Mouse (Mus musculus) CH12.LX (cell line): Measurements from ENCODE around the gene Lypd6b. TPM values are rescaled to one million over a fixed set of nuclear protein-coding genes. Genes with fewer than 3 reads are reported as not detected.

Experiments
- DNase-seq: peaks from one replicate; pipeline ENCODE4 v3.0.0-alpha.2; 2013; ENCODE audit errors: extremely low read depth
- H3K27ac ChIP-seq: 2 replicates; pipeline ENCODE4 v1.5.1; 2012; ENCODE audit warnings: low read depth, mild to moderate bottlenecking, control low read depth, moderate library complexity; ENCODE audit not compliant: insufficient read depth
- H3K27me3 ChIP-seq: replicated peaks from 2 replicates; pipeline ENCODE3; 2012; ENCODE audit warnings: inconsistent platforms
- H3K36me3 ChIP-seq, 2 experiments: replicated peaks in 1 of 2; 2 replicates each; pipeline versions ENCODE3 to v1.6.1; 2012; ENCODE audit warnings: inconsistent platforms in 1 of 2, low read length in 1 of 2, mild to moderate bottlenecking in 1 of 2, mixed read lengths in 1 of 2, moderate library complexity in 1 of 2; ENCODE audit not compliant: control insufficient read depth in 1 of 2, insufficient read depth in 1 of 2
- H3K4me1 ChIP-seq, 2 experiments: 2 replicates each; pipeline ENCODE4 v1.6.1; 2012; ENCODE audit warnings: inconsistent platforms in 1 of 2, moderate library complexity in 1 of 2; ENCODE audit not compliant: insufficient read depth in 2 of 2, control insufficient read depth in 1 of 2
- H3K4me2 ChIP-seq: 2 replicates; pipeline ENCODE4 v1.6.1; 2012; ENCODE audit warnings: low read depth, mild to moderate bottlenecking, control low read depth; ENCODE audit not compliant: poor library complexity, insufficient read depth, severe bottlenecking
- H3K4me3 ChIP-seq, 3 experiments: fragments of 150-350 bp in 1 of 3; sonication (generic) in 1 of 3; replicated peaks in 1 of 3; 2 replicates each; pipeline versions ENCODE3 to v1.5.1; 2011 to 2012; ENCODE audit warnings: low read depth in 2 of 3, low read length in 2 of 3, mild to moderate bottlenecking in 2 of 3, moderate library complexity in 2 of 3, control low read depth in 1 of 3, improper control_type of control experiment in 1 of 3, inconsistent platforms in 1 of 3, mixed read lengths in 1 of 3; ENCODE audit not compliant: poor library complexity in 1 of 3
- H3K79me2 ChIP-seq: replicated peaks from 2 replicates; pipeline ENCODE4 v1.6.1; 2012; ENCODE audit warnings: mild to moderate bottlenecking, moderate library complexity; ENCODE audit not compliant: control insufficient read depth, poor library complexity, insufficient read depth, severe bottlenecking; ENCODE audit errors: extremely low read depth
- H3K9ac ChIP-seq: 2 replicates; pipeline ENCODE4 v1.6.1; 2012; ENCODE audit warnings: low read depth, mild to moderate bottlenecking, control low read depth, moderate library complexity; ENCODE audit not compliant: insufficient read depth
- H3K9me3 ChIP-seq: replicated peaks from 2 replicates; pipeline ENCODE3; 2012; ENCODE audit warnings: low read length, inconsistent platforms, mixed read lengths
- BHLHE40 ChIP-seq: IDR thresholded peaks from 2 replicates; pipeline ENCODE4 v1.6.1; 2011; ENCODE audit warnings: mild to moderate bottlenecking, low read depth, low read length, improper control_type of control experiment
- CHD1 ChIP-seq: IDR thresholded peaks from 2 replicates; pipeline ENCODE4 v1.6.1; 2012; ENCODE audit warnings: low read depth, low read length, improper control_type of control experiment, inconsistent platforms
- CHD2 ChIP-seq: IDR thresholded peaks from 2 replicates; pipeline ENCODE4 v1.6.1; 2011; ENCODE audit warnings: low read length, improper control_type of control experiment
- CTCF ChIP-seq, 2 experiments: IDR thresholded peaks in 1 of 2; conservative IDR thresholded peaks in 1 of 2; 2 replicates each; pipeline ENCODE4 v1.5.1; 2011 to 2012; ENCODE audit warnings: low read depth in 2 of 2, low read length in 2 of 2, improper control_type of control experiment in 1 of 2, inconsistent platforms in 1 of 2, mild to moderate bottlenecking in 1 of 2, moderate library complexity in 1 of 2
- E2F4 ChIP-seq: IDR thresholded peaks from 2 replicates; pipeline ENCODE4 v1.6.1; 2011; ENCODE audit warnings: low read depth, low read length, improper control_type of control experiment; ENCODE audit not compliant: insufficient replicate concordance
- ELF1 ChIP-seq: IDR thresholded peaks from 2 replicates; pipeline ENCODE4 v1.6.1; 2014; ENCODE audit warnings: low read depth, mild to moderate bottlenecking, inconsistent platforms, low read length, improper control_type of control experiment
- EP300 ChIP-seq: IDR thresholded peaks from 2 replicates; pipeline ENCODE4 v1.6.1; 2011; ENCODE audit warnings: low read length, improper control_type of control experiment
- ETS1 ChIP-seq: conservative IDR thresholded peaks from 2 replicates; pipeline ENCODE4 v1.6.1; 2012; ENCODE audit warnings: low read depth, mild to moderate bottlenecking, inconsistent platforms, low read length, improper control_type of control experiment, moderate library complexity
- HCFC1 ChIP-seq: IDR thresholded peaks from 2 replicates; pipeline ENCODE4 v1.6.1; 2012; ENCODE audit warnings: low read depth, mild to moderate bottlenecking, inconsistent platforms, low read length, improper control_type of control experiment
- JUN ChIP-seq: IDR thresholded peaks from 2 replicates; pipeline ENCODE4 v1.6.1; 2011; ENCODE audit warnings: low read depth, mild to moderate bottlenecking, low read length, improper control_type of control experiment, moderate library complexity; ENCODE audit not compliant: insufficient read depth
- JUND ChIP-seq: conservative IDR thresholded peaks from 2 replicates; pipeline ENCODE4 v1.6.1; 2011; ENCODE audit warnings: low read depth, low read length, improper control_type of control experiment
- KAT2A ChIP-seq: IDR thresholded peaks from 2 replicates; pipeline ENCODE4 v1.6.1; 2012; ENCODE audit warnings: low read length, improper control_type of control experiment, inconsistent platforms; ENCODE audit not compliant: insufficient replicate concordance
- MAFK ChIP-seq: IDR thresholded peaks from 2 replicates; pipeline ENCODE4 v1.6.1; 2011; ENCODE audit warnings: low read length, improper control_type of control experiment; ENCODE audit not compliant: insufficient replicate concordance
- MAX ChIP-seq: IDR thresholded peaks from 2 replicates; pipeline ENCODE4 v1.6.1; 2011; ENCODE audit warnings: low read length, improper control_type of control experiment
- MAZ ChIP-seq: IDR thresholded peaks from 2 replicates; pipeline ENCODE4 v1.6.1; 2012; ENCODE audit warnings: low read depth, mild to moderate bottlenecking, inconsistent platforms, low read length, improper control_type of control experiment, moderate library complexity
- MEF2A ChIP-seq: IDR thresholded peaks from 2 replicates; pipeline ENCODE4 v1.6.1; 2014; ENCODE audit warnings: low read depth, mild to moderate bottlenecking, inconsistent platforms, low read length, improper control_type of control experiment, borderline replicate concordance
- MXI1 ChIP-seq: IDR thresholded peaks from 2 replicates; pipeline ENCODE4 v1.6.1; 2011; ENCODE audit warnings: mild to moderate bottlenecking, low read depth, low read length, improper control_type of control experiment
- MYC ChIP-seq: IDR thresholded peaks from 2 replicates; pipeline ENCODE4 v1.6.1; 2011; ENCODE audit warnings: low read depth, mild to moderate bottlenecking, improper control_type of control experiment, low read length
- NELFE ChIP-seq: IDR thresholded peaks from 2 replicates; pipeline ENCODE4 v1.6.1; 2011; ENCODE audit warnings: low read depth, low read length, improper control_type of control experiment
- PAX5 ChIP-seq: IDR thresholded peaks from 2 replicates; pipeline ENCODE4 v1.6.1; 2012; ENCODE audit warnings: low read length, inconsistent platforms, mixed read lengths
- POLR2A ChIP-seq: IDR thresholded peaks from 2 replicates; pipeline ENCODE4 v1.6.1; 2011; ENCODE audit warnings: low read depth, mild to moderate bottlenecking, improper control_type of control experiment, low read length
- POLR2AphosphoS2 ChIP-seq: IDR thresholded peaks from 2 replicates; pipeline ENCODE4 v1.6.1; 2011; ENCODE audit warnings: low read depth, low read length, improper control_type of control experiment
- RAD21 ChIP-seq: IDR thresholded peaks from 2 replicates; pipeline ENCODE4 v1.6.1; 2011; ENCODE audit warnings: low read depth, mild to moderate bottlenecking, low read length, improper control_type of control experiment, moderate library complexity
- RCOR1 ChIP-seq: conservative IDR thresholded peaks from 2 replicates; pipeline ENCODE4 v1.6.1; 2012; ENCODE audit warnings: low read depth, mild to moderate bottlenecking, inconsistent platforms, low read length, improper control_type of control experiment
- SMC3 ChIP-seq: IDR thresholded peaks from 2 replicates; pipeline ENCODE4 v1.6.1; 2011; ENCODE audit warnings: low read depth, low read length, improper control_type of control experiment
- TBP ChIP-seq: conservative IDR thresholded peaks from 2 replicates; pipeline ENCODE4 v1.6.1; 2011; ENCODE audit warnings: low read depth, low read length, improper control_type of control experiment
- TCF12 ChIP-seq: IDR thresholded peaks from 2 replicates; pipeline ENCODE4 v1.6.1; 2014; ENCODE audit warnings: low read depth, mild to moderate bottlenecking, inconsistent platforms, low read length, improper control_type of control experiment
- UBTF ChIP-seq: IDR thresholded peaks from 2 replicates; pipeline ENCODE4 v1.6.1; 2012; ENCODE audit warnings: low read depth, mild to moderate bottlenecking, inconsistent platforms, low read length, improper control_type of control experiment, moderate library complexity
- USF1 ChIP-seq: IDR thresholded peaks from 2 replicates; pipeline ENCODE4 v1.6.1; 2014; ENCODE audit warnings: low read depth, mild to moderate bottlenecking, inconsistent platforms, low read length, improper control_type of control experiment
- USF2 ChIP-seq: conservative IDR thresholded peaks from 2 replicates; pipeline ENCODE4 v1.6.1; 2011; ENCODE audit warnings: low read depth, low read length, improper control_type of control experiment
- ZC3H11A ChIP-seq: IDR thresholded peaks from 2 replicates; pipeline ENCODE4 v1.6.1; 2012; ENCODE audit warnings: low read depth, mild to moderate bottlenecking, inconsistent platforms, low read length, improper control_type of control experiment
- ZKSCAN1 ChIP-seq: IDR thresholded peaks from 2 replicates; pipeline ENCODE4 v1.6.1; 2012; ENCODE audit warnings: low read depth, inconsistent platforms, low read length, improper control_type of control experiment, borderline replicate concordance
- ZMIZ1 ChIP-seq: IDR thresholded peaks from 2 replicates; pipeline ENCODE4 v1.6.1; 2012; ENCODE audit warnings: low read depth, mild to moderate bottlenecking, inconsistent platforms, low read length, improper control_type of control experiment
- dilution Hi-C: fragments of 300-500 bp; cut with MboI; formaldehyde crosslinking; loops from 2 replicates; pipeline ENCODE4 v1.14.3; 2020; ENCODE audit warnings: low sequenced_read_pairs; ENCODE audit not compliant: extremely low pct_unique_long_range_greater_than_20kb, extremely low pct_ligation_motif_present
- in situ Hi-C: fragments of 300-500 bp; cut with MboI; formaldehyde crosslinking; loops from 3 replicates; pipeline ENCODE4 v1.14.3; 2019; ENCODE audit warnings: low sequenced_read_pairs, low pct_ligation_motif_present, low pct_unique_long_range_greater_than_20kb, mixed read lengths
- polyA plus RNA-seq: library from polyadenylated mRNA; unstranded; fragments of >175 nt; gene quantifications from 2 replicates; pipeline ENCODE4 v1.2.1, GENCODE M21; 2012; ENCODE audit warnings: low read depth; ENCODE audit not compliant: insufficient read length
- total RNA-seq, 2 experiments: library from RNA; depleted of rRNA; stranded (reverse); fragments of 300-350 nt in 1 of 2; fragments of >200 nt in 1 of 2; gene quantifications; 2 replicates each; pipeline ENCODE4 v1.2.3; 2012 to 2014

The Lypd6b gene
- total and polyA plus RNA-seq, 3 experiments = 0.15 to 1.4 TPM; not detected in 1

GRCm38 (mm10) chr2:49741026-49741425, 46.5 kb upstream of the Lypd6b start:
- no peak overlapping the region for H3K27ac ChIP-seq
- dilution Hi-C loops = no loop called here

GRCm38 (mm10) chr2:49741895-49742734, 45.4 kb upstream of the Lypd6b start:
- H3K79me2 ChIP-seq = no peaks in the 10 kb centered on the region
- no peaks in the 10 kb centered on the region for H3K9me3 ChIP-seq
- H3K4me2 ChIP-seq = no peak overlapping the region
- H3K36me3 ChIP-seq = no peaks in the 10 kb centered on the region
- H3K27ac ChIP-seq = no peak overlapping the region
- in situ Hi-C loops (loop anchor here (25.0 kb wide), 1 partner anchor 830 kb away; no protein-coding TSS in a partner anchor), dilution Hi-C loops (no loop called here)
- peaks cover 25 to 49% of the 10 kb centered on the region in 2 experiments for H3K4me1 ChIP-seq
- no peak for DNase-seq
- no peak overlapping the region for H3K4me3 ChIP-seq
- H3K27me3 ChIP-seq = no peaks in the 10 kb centered on the region
- H3K9ac ChIP-seq = no peak overlapping the region
- TF ChIP-seq USF1 (no peak), ELF1 (no peak), EP300 (peak; percentile 40), RCOR1 (no peak), KAT2A (no peak), MYC (no peak), JUND (peak; percentile 54; the same call in 1 of the 2 replicates), ZKSCAN1 (no peak), NELFE (0 out of 2 replicates have a peak, but pooled peaks have one; percentile 15), CHD2 (peak; percentile 50), JUN (peak; percentile 65), TCF12 (no peak; the same call in 1 of the 2 replicates), POLR2AphosphoS2 (no peak), SMC3 (no peak), TBP (no peak), ETS1 (peak; percentile 22), CHD1 (no peak), UBTF (no peak), ZC3H11A (no peak), ZMIZ1 (no peak), MEF2A (no peak), PAX5 (no peak), CTCF (conservative IDR thresholded peaks at IDR 0.05 in 1 of 2, IDR thresholded peaks at IDR 0.05 in 1 of 2; ENCODE audit: low read depth in 2 of 2, low read length in 2 of 2) (no peak), HCFC1 (peak; percentile 20; the same call in 1 of the 2 replicates), BHLHE40 (peak; percentile 47), MAX (no peak), MXI1 (no peak), POLR2A (no peak), USF2 (no peak), MAFK (no peak), RAD21 (no peak)

More at GRCm38 (mm10) chr2:49741026-49741425, 46.5 kb upstream of the Lypd6b start:
- no peak overlapping the region for H3K4me2 ChIP-seq
- H3K79me2 ChIP-seq = no peaks in the 10 kb centered on the region
- DNase-seq = no peak
- no peak for TF ChIP-seq E2F4
- no peak for TF ChIP-seq NELFE
- TF ChIP-seq EP300 = no peak
- no peak for TF ChIP-seq MAZ
- TF ChIP-seq, all 38 proteins: peak for 0
- no peak overlapping the region for H3K9ac ChIP-seq
- no peak overlapping the region for H3K4me3 ChIP-seq
- H3K36me3 ChIP-seq = no peaks in the 10 kb centered on the region
- no peaks in the 10 kb centered on the region for H3K27me3 ChIP-seq
- no peaks in the 10 kb centered on the region for H3K9me3 ChIP-seq
- in situ Hi-C loops = loop anchor here (25.0 kb wide), 1 partner anchor 829 kb away; no protein-coding TSS in a partner anchor
- peaks cover 25 to 49% of the 10 kb centered on the region in 2 experiments for H3K4me1 ChIP-seq
